Mouse (Mus musculus) limb, embryonic 15.5 days (tissue): ENCODE measurements around the gene Hoxa4. TPM values are rescaled to one million over a fixed set of nuclear protein-coding genes. Genes with fewer than 3 reads are reported as not detected.

Source experiments
- ATAC-seq: fragments of 200-750 bp; cut with Nextera tagmentation; 2 replicates; pipeline ENCODE4 v1.8.0; 2017; ENCODE audit warnings: low read depth, moderate TSS enrichment; ENCODE audit not compliant: insufficient number of reproducible peaks, low FRiP score, low TSS enrichment
- H3K27ac ChIP-seq: fragments of 300-500 bp; sonication (generic); 2 replicates; pipeline ENCODE4 v1.5.1; 2015; ENCODE audit warnings: moderate library complexity, mild to moderate bottlenecking, inconsistent platforms
- H3K27me3 ChIP-seq: fragments of 300-500 bp; sonication (generic); 2 replicates; pipeline ENCODE4 v1.6.1; 2015; ENCODE audit warnings: inconsistent platforms
- H3K36me3 ChIP-seq: fragments of 300-500 bp; sonication (generic); 2 replicates; pipeline ENCODE4 v1.6.1; 2015; ENCODE audit warnings: inconsistent platforms
- H3K4me1 ChIP-seq: fragments of 300-500 bp; sonication (generic); 2 replicates; pipeline ENCODE4 v1.6.1; 2015; ENCODE audit warnings: inconsistent platforms
- H3K4me2 ChIP-seq: fragments of 300-500 bp; sonication (generic); 2 replicates; pipeline ENCODE4 v1.6.1; 2015; ENCODE audit warnings: mild to moderate bottlenecking, inconsistent platforms
- H3K4me3 ChIP-seq: fragments of 300-500 bp; sonication (generic); 2 replicates; pipeline ENCODE4 v1.5.1; 2015; ENCODE audit warnings: mild to moderate bottlenecking, inconsistent platforms
- H3K9ac ChIP-seq: fragments of 300-500 bp; sonication (generic); 2 replicates; pipeline ENCODE4 v1.6.1; 2015; ENCODE audit warnings: inconsistent platforms
- H3K9me3 ChIP-seq: fragments of 300-500 bp; sonication (generic); 2 replicates; pipeline ENCODE4 v1.6.1; 2016; ENCODE audit warnings: inconsistent platforms
- WGBS: fragments of 180-500 bp; shearing (Covaris S2); methylation state at CpG from one replicate; pipeline ENCODE4 v1.1.7; 2015; 5-methylcytosine and 5-hydroxymethylcytosine counted together
- polyA plus RNA-seq: library from polyadenylated mRNA; unstranded; fragments of >200 nt; fragmentation: Nextera tagmentation; extraction: Ambion mirVana; gene quantifications from 2 replicates; pipeline ENCODE4 v1.2.1, GENCODE M21; 2015

The Hoxa4 gene
- polyA plus RNA-seq, 1 experiment from 2014 or later, result 0.52 TPM

GRCm38 (mm10) chr6:52191860-52192550, 452 bp upstream of the Hoxa4 start:
- Histone ChIP-seq H3K9ac (peak overlapping the region; percentile 40), H3K4me2 (peak overlapping the region; percentile 96), H3K27ac (peak overlapping the region; percentile 35; the same call in 1 of the 2 replicates), H3K4me1 (peaks cover 24% of the 10 kb centered on the region), H3K36me3 (no peaks in the 10 kb centered on the region), H3K27me3 (peaks cover 84% of the 10 kb centered on the region), H3K9me3 (no peaks in the 10 kb centered on the region), H3K4me3 (peak overlapping the region; percentile 59)
- peak; percentile 68; the same call in 1 of the 2 replicates for ATAC-seq
- 2% methylated on average over 43 of the region's 55 CpGs for WGBS

DNA sequence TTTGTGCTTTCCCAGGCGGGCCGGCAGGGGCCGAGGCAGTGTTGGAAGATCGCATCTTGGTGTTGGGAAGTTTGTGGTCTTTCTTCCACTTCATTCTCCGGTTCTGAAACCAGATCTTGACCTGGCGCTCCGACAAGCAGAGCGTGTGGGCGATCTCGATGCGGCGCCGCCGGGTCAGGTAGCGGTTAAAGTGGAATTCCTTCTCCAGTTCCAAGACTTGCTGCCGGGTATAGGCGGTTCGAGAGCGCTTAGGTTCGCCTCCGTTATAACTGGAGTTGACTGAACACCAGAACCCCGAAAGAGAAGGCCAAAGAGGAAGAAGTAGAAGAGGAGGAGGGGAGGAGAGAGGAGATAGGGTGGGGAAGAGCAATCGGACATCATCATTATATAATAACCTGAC, 1.1 kb downstream of the Hoxa4 start:
- no peak overlapping the region for H3K9ac ChIP-seq
- ATAC-seq, result no peak
- H3K4me1 ChIP-seq, result peaks cover 26% of the 10 kb centered on the region
- H3K9me3 ChIP-seq, result no peaks in the 10 kb centered on the region
- H3K27me3 ChIP-seq, result peaks cover 87% of the 10 kb centered on the region
- 22% methylated on average over 23 of the region's 23 CpGs for WGBS
- H3K4me2 ChIP-seq, result peak overlapping the region; percentile 96; the same call in 1 of the 2 replicates
- H3K36me3 ChIP-seq, result no peaks in the 10 kb centered on the region
- H3K4me3 ChIP-seq, result peak overlapping the region; percentile 59
- H3K27ac ChIP-seq, result no peak overlapping the region

- H3K4me2 ChIP-seq, result no peak overlapping the region
- H3K4me1 ChIP-seq, result peaks cover 31% of the 10 kb centered on the region
- no peaks in the 10 kb centered on the region for H3K9me3 ChIP-seq
- no peaks in the 10 kb centered on the region for H3K36me3 ChIP-seq
- no peak overlapping the region for H3K27ac ChIP-seq
- H3K4me3 ChIP-seq, result no peak overlapping the region
- no peak overlapping the region for H3K9ac ChIP-seq
- H3K27me3 ChIP-seq, result peaks cover 89% of the 10 kb centered on the region
- no peak for ATAC-seq
- WGBS, result 54% methylated on average over 8 of the region's 8 CpGs
These were observed 1.6 kb downstream of the Hoxa4 start for GRCm38 (mm10) chr6:52189909-52190308.

GRCm38 (mm10) chr6:52189172-52189591, 2.4 kb downstream of the Hoxa4 start:
- no peaks in the 10 kb centered on the region for H3K9me3 ChIP-seq
- WGBS, result 55% methylated on average over 5 of the region's 5 CpGs
- no peak overlapping the region for H3K4me2 ChIP-seq
- no peak overlapping the region for H3K9ac ChIP-seq
- H3K36me3 ChIP-seq, result no peaks in the 10 kb centered on the region
- no peak for ATAC-seq
- H3K4me1 ChIP-seq, result peaks cover 37% of the 10 kb centered on the region
- H3K27ac ChIP-seq, result peak overlapping the region; percentile 27; the same call in 1 of the 2 replicates
- peaks cover 90% of the 10 kb centered on the region for H3K27me3 ChIP-seq
- H3K4me3 ChIP-seq, result no peak overlapping the region

- H3K4me1 ChIP-seq, result peaks cover 37% of the 10 kb centered on the region
- no peak overlapping the region for H3K27ac ChIP-seq
- no peak overlapping the region for H3K9ac ChIP-seq
- no peak for ATAC-seq
- 70% methylated on average over 1 of the region's 1 CpGs for WGBS
- H3K9me3 ChIP-seq, result no peaks in the 10 kb centered on the region
- H3K27me3 ChIP-seq, result peaks cover 78% of the 10 kb centered on the region
- no peak overlapping the region for H3K4me2 ChIP-seq
- H3K4me3 ChIP-seq, result no peak overlapping the region
- no peaks in the 10 kb centered on the region for H3K36me3 ChIP-seq
These were observed 5.1 kb downstream of the Hoxa4 start for GRCm38 (mm10) chr6:52186500-52186899.

- no peak overlapping the region for H3K9ac ChIP-seq
- no peak overlapping the region for H3K4me3 ChIP-seq
- peaks cover 30% of the 10 kb centered on the region for H3K4me1 ChIP-seq
- no peak overlapping the region for H3K27ac ChIP-seq
- no peaks in the 10 kb centered on the region for H3K36me3 ChIP-seq
- ATAC-seq, result no peak
- H3K4me2 ChIP-seq, result no peak overlapping the region
- no peaks in the 10 kb centered on the region for H3K9me3 ChIP-seq
- WGBS, result 48% methylated on average over 3 of the region's 3 CpGs
- peaks cover 79% of the 10 kb centered on the region for H3K27me3 ChIP-seq
These were observed 5.7 kb downstream of the Hoxa4 start for GRCm38 (mm10) chr6:52185834-52186233.

DNA sequence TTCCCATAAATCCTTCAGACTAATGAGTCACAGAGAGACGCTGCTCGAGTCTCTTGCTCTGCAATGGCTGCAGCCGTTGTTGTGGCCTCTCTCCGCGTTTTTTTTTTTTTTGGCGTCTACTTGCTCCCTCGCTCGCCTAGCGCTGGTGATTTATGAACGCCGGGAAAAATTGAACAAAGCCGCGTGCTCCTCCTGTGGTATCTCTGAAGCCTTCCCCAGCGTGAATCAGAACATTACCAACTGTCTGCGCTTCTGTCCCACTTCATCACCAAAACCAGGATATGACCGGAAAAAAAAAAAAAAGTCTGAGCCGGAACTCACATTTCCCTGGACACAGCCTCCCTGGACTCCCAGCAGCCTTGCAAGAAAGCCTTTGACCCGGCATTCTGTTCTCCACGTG, 6.3 kb downstream of the Hoxa4 start:
- Histone ChIP-seq H3K9me3 (no peaks in the 10 kb centered on the region), H3K27ac (no peak overlapping the region), H3K4me1 (peaks cover 24% of the 10 kb centered on the region; the same call in 1 of the 2 replicates), H3K27me3 (peaks cover 79% of the 10 kb centered on the region), H3K9ac (no peak overlapping the region), H3K36me3 (no peaks in the 10 kb centered on the region), H3K4me2 (0 out of 2 replicates have a peak overlapping the region, but pooled peaks have one; percentile 14), H3K4me3 (no peak overlapping the region)
- 12% methylated on average over 19 of the region's 19 CpGs for WGBS
- no peak for ATAC-seq

DNA sequence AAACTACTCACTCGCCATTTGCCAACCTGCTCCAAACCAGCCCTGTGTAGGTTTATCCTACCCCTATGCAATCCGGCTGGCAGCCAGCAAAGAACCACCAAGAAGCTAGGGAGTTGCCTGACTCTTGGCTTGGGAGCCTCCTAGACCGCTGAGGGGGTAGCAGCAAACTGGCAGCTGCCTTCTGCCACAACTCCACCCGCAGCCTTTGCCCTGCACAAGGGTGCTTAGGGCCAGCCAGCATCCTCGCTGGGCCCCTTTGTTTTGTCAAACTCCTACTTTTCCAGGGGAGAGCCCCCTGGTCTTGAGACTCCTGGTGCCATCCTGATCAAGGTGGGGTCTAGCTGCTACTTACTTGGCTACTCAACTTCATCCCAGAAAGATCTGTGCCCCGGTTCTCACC, 6.9 kb downstream of the Hoxa4 start:
- 44% methylated on average over 6 of the region's 6 CpGs for WGBS
- Histone ChIP-seq H3K4me2 (no peak overlapping the region), H3K9me3 (no peaks in the 10 kb centered on the region), H3K4me1 (peaks cover 22% of the 10 kb centered on the region; the same call in 1 of the 2 replicates), H3K9ac (no peak overlapping the region), H3K27ac (no peak overlapping the region), H3K27me3 (peaks cover 79% of the 10 kb centered on the region), H3K36me3 (no peaks in the 10 kb centered on the region), H3K4me3 (no peak overlapping the region)
- ATAC-seq, result no peak

DNA sequence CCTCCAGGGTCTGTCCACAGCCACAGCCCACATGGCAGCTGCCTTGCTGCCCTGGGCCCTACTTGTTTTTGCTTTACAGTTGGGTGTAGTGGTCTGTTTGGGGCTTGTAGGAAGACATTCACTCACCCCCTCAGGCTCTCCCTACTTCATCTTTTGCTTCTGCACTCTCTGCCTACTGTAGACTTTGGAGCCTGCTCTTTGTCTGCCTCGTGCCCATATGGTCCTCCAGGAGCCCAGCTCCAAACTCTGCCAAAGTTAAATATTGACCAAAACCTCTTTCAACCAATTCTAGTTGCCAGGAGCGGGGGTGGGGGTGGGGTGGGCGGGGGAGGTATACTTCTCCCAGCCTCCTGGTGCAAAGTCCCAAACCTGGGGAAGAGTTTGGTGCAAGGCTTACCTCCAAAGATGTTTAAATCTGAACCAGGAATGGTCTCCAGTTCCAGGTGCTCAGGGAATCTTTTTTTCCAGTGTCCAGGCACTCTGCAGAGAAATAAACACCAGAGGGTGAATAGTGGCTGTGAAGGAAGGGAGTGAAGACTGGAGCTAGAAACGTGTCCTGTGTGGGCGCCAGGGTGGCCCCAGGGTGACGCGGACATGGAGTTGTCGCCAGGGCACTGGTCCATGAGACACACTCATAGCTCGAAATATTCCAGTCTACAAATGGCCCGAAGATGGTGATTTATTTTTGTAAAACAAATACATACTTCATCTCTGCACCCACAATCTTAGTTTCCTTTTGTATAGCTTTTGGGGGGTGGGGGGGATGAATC, 8.1 kb downstream of the Hoxa4 start:
- Histone ChIP-seq H3K4me3 (no peak overlapping the region), H3K9ac (no peak overlapping the region), H3K9me3 (no peaks in the 10 kb centered on the region), H3K27me3 (peaks cover 80% of the 10 kb centered on the region), H3K36me3 (no peaks in the 10 kb centered on the region), H3K4me1 (peaks cover 26% of the 10 kb centered on the region; the same call in 1 of the 2 replicates), H3K27ac (no peak overlapping the region), H3K4me2 (no peak overlapping the region)
- ATAC-seq, result no peak
- 46% methylated on average over 10 of the region's 10 CpGs for WGBS

DNA sequence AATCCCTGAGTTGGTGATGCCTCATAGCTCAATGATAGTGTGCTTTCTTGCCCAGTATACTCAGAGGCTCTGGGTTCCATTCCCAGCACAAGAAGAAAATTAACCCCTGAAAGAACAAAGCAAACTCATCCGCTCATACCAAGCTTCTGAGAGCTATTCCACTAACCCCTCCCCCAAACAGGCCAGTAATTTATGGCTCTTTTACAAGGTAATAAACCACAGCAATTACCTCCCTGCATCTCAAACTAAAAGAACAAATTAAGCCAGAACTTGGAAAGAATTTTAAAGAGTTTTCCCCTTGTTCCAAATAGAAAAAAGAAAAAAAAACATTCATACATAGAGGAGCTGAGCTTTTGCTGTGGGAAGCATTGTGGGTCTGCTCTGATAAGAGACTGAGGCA, 8.8 kb downstream of the Hoxa4 start:
- Histone ChIP-seq H3K4me2 (no peak overlapping the region), H3K9ac (no peak overlapping the region), H3K4me1 (peaks cover 28% of the 10 kb centered on the region; the same call in 1 of the 2 replicates), H3K27me3 (peaks cover 78% of the 10 kb centered on the region), H3K27ac (no peak overlapping the region), H3K9me3 (no peaks in the 10 kb centered on the region), H3K36me3 (no peaks in the 10 kb centered on the region), H3K4me3 (no peak overlapping the region)
- 57% methylated on average over 1 of the region's 1 CpGs for WGBS
- ATAC-seq, result no peak

GRCm38 (mm10) chr6:52182030-52182429, 9.5 kb downstream of the Hoxa4 start:
- Histone ChIP-seq H3K9ac (no peak overlapping the region), H3K4me1 (peaks cover 34% of the 10 kb centered on the region), H3K27me3 (peaks cover 78% of the 10 kb centered on the region), H3K27ac (no peak overlapping the region), H3K9me3 (no peaks in the 10 kb centered on the region), H3K4me2 (no peak overlapping the region), H3K36me3 (no peaks in the 10 kb centered on the region), H3K4me3 (no peak overlapping the region)
- 59% methylated on average over 2 of the region's 2 CpGs for WGBS
- ATAC-seq, result no peak

DNA sequence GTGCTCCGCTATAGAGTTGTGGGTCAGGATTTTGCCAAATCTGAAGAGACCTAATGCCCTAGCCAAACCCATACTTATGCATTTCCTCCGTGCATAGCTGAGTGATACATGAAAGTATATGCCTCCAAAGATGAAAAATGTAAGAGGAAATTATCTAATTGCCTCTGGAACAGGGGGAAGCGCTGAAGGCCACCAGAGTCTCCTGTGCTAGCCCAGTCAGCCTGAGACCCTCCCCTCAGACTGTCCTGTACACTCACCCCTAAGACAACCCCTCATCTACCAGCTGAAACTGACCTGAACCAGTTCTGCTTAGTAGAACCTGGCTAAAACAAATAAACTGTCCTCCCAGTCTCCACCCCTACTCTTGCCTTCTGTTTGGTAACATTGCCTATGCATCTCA, 10.8 kb downstream of the Hoxa4 start:
- H3K4me1 ChIP-seq, result peaks cover 47% of the 10 kb centered on the region
- no peak overlapping the region for H3K4me2 ChIP-seq
- no peaks in the 10 kb centered on the region for H3K36me3 ChIP-seq
- no peaks in the 10 kb centered on the region for H3K9me3 ChIP-seq
- no peak overlapping the region for H3K4me3 ChIP-seq
- H3K9ac ChIP-seq, result no peak overlapping the region
- H3K27ac ChIP-seq, result no peak overlapping the region
- 82% methylated on average over 3 of the region's 3 CpGs for WGBS
- peaks cover 74% of the 10 kb centered on the region for H3K27me3 ChIP-seq
- ATAC-seq, result no peak
